Mouse (Mus musculus) E14TG2a.4 (cell line): Measurements from ENCODE around the gene Sf3a2.
"Not testable (repeated sequence)": the region's sequence is repeated elsewhere in the genome, so short reads cannot be mapped to it uniquely, and the experiment has no call there.

Experiments
- CTCF ChIP-seq: conservative IDR thresholded peaks from 2 replicates; pipeline ENCODE4 v1.5.1; 2014; ENCODE audit warnings: low read length
- NANOG ChIP-seq: IDR thresholded peaks from 2 replicates; pipeline ENCODE4 v1.6.1; 2014; ENCODE audit warnings: borderline replicate concordance, low read length, mixed read lengths

DNA sequence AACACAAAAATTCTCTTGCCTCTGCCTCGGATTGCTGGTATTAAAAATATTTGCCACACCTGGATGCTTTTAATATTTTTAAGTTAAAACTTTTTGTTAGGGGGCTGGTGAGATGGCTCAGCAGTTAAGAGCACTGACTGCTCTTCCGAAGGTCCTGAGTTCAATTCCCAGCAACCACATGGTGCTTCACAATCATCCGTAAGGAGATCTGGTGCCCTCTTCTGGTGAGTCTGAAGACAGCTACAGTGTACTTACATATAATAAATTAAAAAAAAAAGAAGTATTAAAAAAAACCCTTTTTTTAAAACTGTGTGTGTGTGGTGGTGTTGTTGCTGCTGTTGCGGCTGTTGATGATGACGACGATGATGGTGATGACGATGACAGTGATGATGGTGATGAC is 20.0 kb downstream of the Sf3a2 start:
- peak; percentile 25 for TF ChIP-seq CTCF
- not testable (repeated sequence) for TF ChIP-seq NANOG
